Mouse (Mus musculus): ENCODE data around the gene Limch1. TPM values are rescaled to one million over a fixed set of nuclear protein-coding genes. Genes with fewer than 3 reads are reported as not detected.

The Limch1 gene
- polyA plus RNA-seq, 1 experiment, result 15.7 TPM

DNA sequence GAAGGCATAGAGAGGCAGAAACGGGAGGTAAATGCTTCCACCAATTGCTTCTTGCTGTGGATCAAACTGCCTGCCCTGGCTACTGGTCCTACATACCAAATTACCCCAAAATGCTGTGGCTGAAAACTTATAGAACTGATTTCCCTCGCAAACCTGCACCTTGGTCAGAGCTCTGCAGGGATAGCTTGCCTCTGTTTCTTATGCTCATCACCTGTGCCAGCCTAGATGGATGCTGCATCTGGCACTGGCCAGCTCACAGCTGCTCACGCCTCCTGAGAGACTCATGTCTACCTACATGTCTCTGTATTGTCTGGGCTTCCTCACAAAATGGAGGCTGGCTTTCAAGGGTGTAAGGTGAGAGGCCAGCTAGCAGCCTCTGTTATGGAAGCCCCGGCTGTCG, 83.9 kb downstream of the Limch1 start:
- H3K9ac ChIP-seq (ENCODE audit: low read depth, poor library complexity, severe bottlenecking), result no peak overlapping the region
- H3K4me3 ChIP-seq (ENCODE audit: low read depth, low read length), result no peak overlapping the region
- no peaks in the 10 kb centered on the region; the same call in 1 of the 2 replicates for H3K27me3 ChIP-seq (ENCODE audit: control insufficient read depth, insufficient read depth, low read length, poor library complexity, severe bottlenecking)
- TF ChIP-seq POLR2A (IDR thresholded peaks at IDR 0.05; ENCODE audit: insufficient read depth, low read length), result no peak
- H3K27ac ChIP-seq (ENCODE audit: insufficient read depth, low read length), result no peak overlapping the region
- no peaks in the 10 kb centered on the region for H3K4me1 ChIP-seq (ENCODE audit: control insufficient read depth, insufficient read depth, low read length)
- no peaks in the 10 kb centered on the region for H3K9me3 ChIP-seq (replicated peaks; ENCODE audit: control insufficient read depth, insufficient read depth, low read length, poor library complexity, severe bottlenecking)
- H3K36me3 ChIP-seq (ENCODE audit: control insufficient read depth, insufficient read depth, low read length, poor library complexity, severe bottlenecking), result no peaks in the 10 kb centered on the region

DNA sequence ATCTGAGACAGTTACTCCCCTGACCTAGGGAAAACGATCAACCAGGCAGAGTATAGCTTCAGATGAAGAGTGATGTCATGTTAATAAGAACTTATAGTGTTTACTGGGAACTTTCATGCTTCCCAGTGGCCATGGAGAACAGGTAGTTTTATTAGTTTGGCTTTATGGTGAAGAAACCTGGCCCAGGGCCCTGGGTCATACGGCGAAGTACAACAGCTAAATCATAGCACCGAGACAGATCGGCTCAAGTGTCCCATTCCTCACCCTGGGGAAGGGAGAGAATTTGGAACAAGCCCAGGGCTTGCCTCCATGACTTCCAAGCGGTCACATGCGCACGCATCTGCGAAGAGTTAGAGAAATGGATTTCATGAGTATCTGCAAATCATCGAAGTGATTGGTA, 84.6 kb downstream of the Limch1 start:
- Histone ChIP-seq H3K27ac (ENCODE audit: insufficient read depth, low read length) (no peak overlapping the region), H3K4me1 (ENCODE audit: control insufficient read depth, insufficient read depth, low read length) (no peaks in the 10 kb centered on the region), H3K9ac (ENCODE audit: low read depth, poor library complexity, severe bottlenecking) (no peak overlapping the region), H3K9me3 (replicated peaks; ENCODE audit: control insufficient read depth, insufficient read depth, low read length, poor library complexity, severe bottlenecking) (no peaks in the 10 kb centered on the region), H3K36me3 (ENCODE audit: control insufficient read depth, insufficient read depth, low read length, poor library complexity, severe bottlenecking) (no peaks in the 10 kb centered on the region), H3K27me3 (ENCODE audit: control insufficient read depth, insufficient read depth, low read length, poor library complexity, severe bottlenecking) (no peaks in the 10 kb centered on the region; the same call in 1 of the 2 replicates), H3K4me3 (ENCODE audit: low read depth, low read length) (no peak overlapping the region)
- TF ChIP-seq POLR2A (IDR thresholded peaks at IDR 0.05; ENCODE audit: insufficient read depth, low read length), result no peak
- no peak for TF ChIP-seq CTCF (IDR thresholded peaks at IDR 0.05; ENCODE audit: low read depth, low read length)
- TF ChIP-seq EP300 (IDR thresholded peaks at IDR 0.05; ENCODE audit: insufficient read depth, low read depth, low read length), result no peak

DNA sequence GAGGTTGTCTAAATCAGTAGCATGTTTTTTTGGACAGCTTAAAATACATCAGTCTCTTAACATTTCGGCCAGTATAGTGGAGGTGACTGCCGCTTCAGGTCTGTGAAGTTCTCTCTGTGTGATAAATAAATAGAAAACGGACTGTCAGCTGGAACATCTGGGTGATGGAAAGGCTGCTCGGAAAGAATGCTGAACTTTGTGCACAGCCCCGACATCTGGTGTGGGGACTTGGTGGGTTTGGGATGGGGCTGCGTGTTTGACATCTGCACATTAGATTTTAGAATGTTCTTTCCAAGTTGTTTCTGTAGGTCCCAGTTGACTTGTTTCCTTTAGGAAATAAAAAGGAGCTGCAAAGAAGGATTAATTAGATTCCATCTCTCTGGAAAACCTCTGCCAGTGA, 89.1 kb downstream of the Limch1 start:
- Histone ChIP-seq H3K36me3 (ENCODE audit: control insufficient read depth, insufficient read depth, low read length, poor library complexity, severe bottlenecking) (no peaks in the 10 kb centered on the region), H3K9me3 (replicated peaks; ENCODE audit: control insufficient read depth, insufficient read depth, low read length, poor library complexity, severe bottlenecking) (no peaks in the 10 kb centered on the region), H3K27me3 (ENCODE audit: control insufficient read depth, insufficient read depth, low read length, poor library complexity, severe bottlenecking) (no peaks in the 10 kb centered on the region), H3K27ac (ENCODE audit: insufficient read depth, low read length) (no peak overlapping the region), H3K4me3 (ENCODE audit: low read depth, low read length) (no peak overlapping the region), H3K9ac (ENCODE audit: low read depth, poor library complexity, severe bottlenecking) (no peak overlapping the region), H3K4me1 (ENCODE audit: control insufficient read depth, insufficient read depth, low read length) (no peaks in the 10 kb centered on the region)
- TF ChIP-seq EP300 (IDR thresholded peaks at IDR 0.05; ENCODE audit: insufficient read depth, low read depth, low read length), result no peak
- no peak for TF ChIP-seq POLR2A (IDR thresholded peaks at IDR 0.05; ENCODE audit: insufficient read depth, low read length)
- no peak for TF ChIP-seq CTCF (IDR thresholded peaks at IDR 0.05; ENCODE audit: low read depth, low read length)

DNA sequence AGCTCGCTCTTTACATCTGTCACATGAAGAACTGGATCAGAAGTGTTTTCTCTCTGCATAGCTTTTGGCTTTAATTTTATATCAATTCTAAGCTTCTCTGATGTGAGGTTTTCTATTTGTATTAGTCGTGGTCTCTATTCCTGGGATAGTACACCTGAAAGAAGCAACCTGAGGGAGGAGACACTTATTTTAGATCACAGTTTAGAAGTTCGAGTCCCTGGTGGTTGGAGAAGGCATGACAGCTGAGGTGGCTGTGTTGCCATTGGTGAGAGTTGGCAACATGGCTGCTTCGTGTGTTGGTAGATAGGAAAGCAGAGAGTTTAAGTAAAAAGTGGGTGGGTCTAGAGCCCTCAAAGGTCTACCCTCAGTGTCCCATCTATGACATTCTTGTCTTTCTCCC, 91.3 kb downstream of the Limch1 start:
- Histone ChIP-seq H3K9ac (ENCODE audit: low read depth, poor library complexity, severe bottlenecking) (no peak overlapping the region), H3K4me1 (ENCODE audit: control insufficient read depth, insufficient read depth, low read length) (no peaks in the 10 kb centered on the region), H3K36me3 (ENCODE audit: control insufficient read depth, insufficient read depth, low read length, poor library complexity, severe bottlenecking) (no peaks in the 10 kb centered on the region), H3K4me3 (ENCODE audit: low read depth, low read length) (no peak overlapping the region), H3K27ac (ENCODE audit: insufficient read depth, low read length) (no peak overlapping the region), H3K27me3 (ENCODE audit: control insufficient read depth, insufficient read depth, low read length, poor library complexity, severe bottlenecking) (no peaks in the 10 kb centered on the region), H3K9me3 (replicated peaks; ENCODE audit: control insufficient read depth, insufficient read depth, low read length, poor library complexity, severe bottlenecking) (no peaks in the 10 kb centered on the region)
- TF ChIP-seq POLR2A (IDR thresholded peaks at IDR 0.05; ENCODE audit: insufficient read depth, low read length) (no peak), EP300 (IDR thresholded peaks at IDR 0.05; ENCODE audit: insufficient read depth, low read depth, low read length) (no peak), CTCF (IDR thresholded peaks at IDR 0.05; ENCODE audit: low read depth, low read length) (no peak)

DNA sequence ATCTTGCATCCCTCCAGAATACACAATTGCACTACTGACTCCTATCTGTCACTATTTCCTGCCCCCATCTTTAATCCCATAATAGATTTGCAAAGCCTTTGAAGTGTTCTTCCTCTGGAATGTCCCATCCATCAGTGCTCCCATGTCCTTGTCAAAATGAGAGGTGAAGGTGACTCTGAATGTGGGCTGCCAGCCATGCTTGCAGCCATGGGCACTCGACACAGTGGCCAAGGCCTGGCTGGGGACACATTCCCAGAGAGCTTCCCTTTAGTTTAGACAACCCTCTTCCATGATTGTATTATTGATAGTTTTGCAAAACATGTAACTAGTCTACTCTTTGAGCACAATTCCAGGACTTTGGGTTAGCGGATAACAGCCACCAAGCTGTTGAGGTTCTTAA, 96.3 kb downstream of the Limch1 start:
- no peaks in the 10 kb centered on the region for H3K27me3 ChIP-seq (ENCODE audit: control insufficient read depth, insufficient read depth, low read length, poor library complexity, severe bottlenecking)
- no peak overlapping the region for H3K9ac ChIP-seq (ENCODE audit: low read depth, poor library complexity, severe bottlenecking)
- H3K4me3 ChIP-seq (ENCODE audit: low read depth, low read length), result no peak overlapping the region
- H3K9me3 ChIP-seq (replicated peaks; ENCODE audit: control insufficient read depth, insufficient read depth, low read length, poor library complexity, severe bottlenecking), result no peaks in the 10 kb centered on the region
- H3K4me1 ChIP-seq (ENCODE audit: control insufficient read depth, insufficient read depth, low read length), result no peaks in the 10 kb centered on the region
- no peak for TF ChIP-seq CTCF (IDR thresholded peaks at IDR 0.05; ENCODE audit: low read depth, low read length)
- no peak for TF ChIP-seq POLR2A (IDR thresholded peaks at IDR 0.05; ENCODE audit: insufficient read depth, low read length)
- TF ChIP-seq EP300 (IDR thresholded peaks at IDR 0.05; ENCODE audit: insufficient read depth, low read depth, low read length), result no peak
- no peak overlapping the region for H3K27ac ChIP-seq (ENCODE audit: insufficient read depth, low read length)
- H3K36me3 ChIP-seq (ENCODE audit: control insufficient read depth, insufficient read depth, low read length, poor library complexity, severe bottlenecking), result no peaks in the 10 kb centered on the region

DNA sequence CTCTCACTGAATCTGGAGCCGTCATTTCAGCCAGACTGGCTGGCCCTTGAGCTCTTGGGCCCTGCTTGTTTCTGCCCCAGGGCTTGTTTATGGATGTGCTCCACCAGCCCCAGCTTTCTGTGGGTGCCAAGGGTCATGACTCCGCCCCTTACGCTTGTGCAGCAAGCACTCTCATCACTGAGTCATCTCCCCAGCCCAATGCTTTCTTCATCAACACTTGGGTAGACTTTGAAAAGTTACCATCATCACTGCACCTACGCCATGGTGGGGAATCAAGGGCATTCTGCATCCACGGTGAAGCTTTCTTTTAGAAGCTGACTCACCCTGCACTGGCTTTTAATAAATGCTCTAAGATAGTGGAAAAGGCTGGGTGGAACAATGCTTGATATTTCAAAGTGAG, 97.1 kb downstream of the Limch1 start:
- Histone ChIP-seq H3K9me3 (replicated peaks; ENCODE audit: control insufficient read depth, insufficient read depth, low read length, poor library complexity, severe bottlenecking) (no peaks in the 10 kb centered on the region), H3K4me3 (ENCODE audit: low read depth, low read length) (no peak overlapping the region), H3K27me3 (ENCODE audit: control insufficient read depth, insufficient read depth, low read length, poor library complexity, severe bottlenecking) (no peaks in the 10 kb centered on the region), H3K27ac (ENCODE audit: insufficient read depth, low read length) (no peak overlapping the region), H3K9ac (ENCODE audit: low read depth, poor library complexity, severe bottlenecking) (no peak overlapping the region), H3K36me3 (ENCODE audit: control insufficient read depth, insufficient read depth, low read length, poor library complexity, severe bottlenecking) (no peaks in the 10 kb centered on the region), H3K4me1 (ENCODE audit: control insufficient read depth, insufficient read depth, low read length) (no peaks in the 10 kb centered on the region)
- TF ChIP-seq POLR2A (IDR thresholded peaks at IDR 0.05; ENCODE audit: insufficient read depth, low read length) (no peak), EP300 (IDR thresholded peaks at IDR 0.05; ENCODE audit: insufficient read depth, low read depth, low read length) (no peak), CTCF (IDR thresholded peaks at IDR 0.05; ENCODE audit: low read depth, low read length) (no peak)
